Mouse (Mus musculus) retina, embryonic 14.5 days (tissue): ENCODE results near the gene Foxp1.

Source experiments
- DNase-seq: peaks from one replicate; pipeline ENCODE4 v3.0.0-alpha.2; 2015; ENCODE audit warnings: low spot score

The Foxp1 gene

GRCm38 (mm10) chr6:99131815-99132214 is 390.7 kb downstream of the Foxp1 start:
- DNase-seq, result no peak

GRCm38 (mm10) chr6:99130758-99131410 is 391.6 kb downstream of the Foxp1 start:
- peak; percentile 58 for DNase-seq

- no peak for DNase-seq
Observed at GRCm38 (mm10) chr6:99126717-99127116, 395.8 kb downstream of the Foxp1 start.

DNA sequence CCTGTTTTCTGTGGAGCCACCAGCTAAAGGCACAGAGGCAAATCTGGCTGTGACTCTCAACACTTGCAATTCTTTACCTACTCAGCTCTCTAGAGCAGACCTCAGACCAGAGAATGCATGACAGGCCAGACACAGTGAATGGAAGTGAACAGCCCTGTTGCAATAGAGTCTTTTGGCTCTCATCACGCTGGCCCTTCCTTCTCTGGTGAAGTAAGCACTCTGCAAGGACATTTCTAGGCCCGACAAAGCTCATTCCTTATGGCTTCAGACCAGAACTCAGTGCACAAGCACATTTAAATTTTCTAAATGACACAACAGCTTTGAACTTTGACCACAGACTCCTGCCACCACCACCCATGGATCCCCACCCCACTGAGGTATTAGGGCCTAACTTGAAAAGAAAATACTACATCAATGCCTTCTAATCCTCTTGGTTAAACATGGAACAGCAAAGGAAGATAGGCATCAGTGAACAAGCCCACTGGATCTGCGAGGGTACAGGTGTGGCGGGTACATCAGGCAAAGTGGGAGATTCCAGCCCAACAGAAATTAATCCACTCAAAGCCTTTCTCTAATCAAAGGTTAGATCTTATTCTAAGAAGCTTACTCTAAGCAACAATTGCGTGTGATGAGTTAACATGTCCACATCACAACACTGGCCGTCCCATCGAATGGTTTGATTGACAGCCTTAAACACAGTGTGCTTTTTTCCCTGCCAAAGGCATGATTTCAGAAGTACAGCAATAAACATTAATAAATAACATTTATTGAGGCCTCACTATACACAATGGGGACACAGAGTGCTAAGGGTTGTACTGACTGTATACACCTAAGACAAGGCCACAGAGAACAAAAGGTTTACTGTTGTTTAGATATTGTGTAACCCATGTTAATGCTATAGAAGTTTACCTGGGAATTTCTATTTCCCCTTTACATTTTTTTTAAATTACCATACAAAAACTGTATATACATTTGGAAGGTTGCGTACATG is 401.4 kb downstream of the Foxp1 start:
- DNase-seq, result no peak

DNA sequence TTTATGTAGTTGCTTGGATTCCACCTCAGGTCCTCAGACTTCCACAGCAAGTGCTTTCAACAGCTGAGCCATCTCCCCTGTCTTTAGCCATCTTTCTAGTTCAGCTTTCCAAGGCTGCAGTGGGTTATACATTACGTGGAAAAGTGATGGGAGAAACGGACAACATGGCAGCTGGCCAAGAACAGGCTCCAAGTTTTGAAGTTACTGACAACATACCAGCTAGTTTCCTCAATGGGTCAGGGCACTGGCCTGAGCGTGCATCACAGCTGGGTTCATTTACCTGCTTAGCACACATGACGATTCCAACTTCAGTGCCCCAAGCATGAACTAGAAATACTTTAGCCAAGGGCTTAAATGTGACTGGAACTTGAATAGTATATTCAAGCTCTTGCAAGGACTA is 404.0 kb downstream of the Foxp1 start:
- no peak for DNase-seq

GRCm38 (mm10) chr6:99117411-99117810 is 405.1 kb downstream of the Foxp1 start:
- DNase-seq, result no peak

GRCm38 (mm10) chr6:99111856-99112255 is 410.7 kb downstream of the Foxp1 start:
- DNase-seq, result no peak

- DNase-seq, result no peak
Observed at GRCm38 (mm10) chr6:99108417-99108816, 414.1 kb downstream of the Foxp1 start.

- no peak for DNase-seq
Observed at GRCm38 (mm10) chr6:99107674-99108073, 414.8 kb downstream of the Foxp1 start.

- DNase-seq, result no peak
Observed at GRCm38 (mm10) chr6:99107081-99107482, 415.4 kb downstream of the Foxp1 start.

- no peak for DNase-seq
Observed at GRCm38 (mm10) chr6:99105979-99106378, 416.5 kb downstream of the Foxp1 start.

DNA sequence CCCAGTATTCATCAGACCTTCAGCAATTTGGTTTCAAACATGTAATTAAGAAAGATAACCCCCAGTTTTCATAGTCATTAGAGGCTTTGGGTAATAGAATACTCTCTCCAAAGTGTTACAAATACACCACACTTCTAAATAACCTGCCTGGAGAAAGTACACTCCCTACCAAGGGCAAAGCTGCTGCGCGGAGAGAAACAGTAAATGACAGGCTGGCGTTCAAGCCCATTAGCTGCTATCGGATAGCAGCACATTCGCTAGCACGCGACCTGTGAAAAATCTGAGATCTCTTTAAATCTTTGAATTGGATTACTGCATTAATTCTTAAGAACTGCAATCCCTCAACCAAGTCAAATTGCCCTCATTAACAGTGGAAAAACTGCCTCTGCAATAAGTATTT is 418.1 kb downstream of the Foxp1 start:
- DNase-seq, result peak; percentile 39

GRCm38 (mm10) chr6:99103911-99104310 is 418.6 kb downstream of the Foxp1 start:
- DNase-seq, result peak; percentile 71

GRCm38 (mm10) chr6:99101489-99101908 is 421.0 kb downstream of the Foxp1 start:
- peak; percentile 51 for DNase-seq

- DNase-seq, result peak; percentile 27
Observed at GRCm38 (mm10) chr6:99100331-99100730, 422.2 kb downstream of the Foxp1 start.

DNA sequence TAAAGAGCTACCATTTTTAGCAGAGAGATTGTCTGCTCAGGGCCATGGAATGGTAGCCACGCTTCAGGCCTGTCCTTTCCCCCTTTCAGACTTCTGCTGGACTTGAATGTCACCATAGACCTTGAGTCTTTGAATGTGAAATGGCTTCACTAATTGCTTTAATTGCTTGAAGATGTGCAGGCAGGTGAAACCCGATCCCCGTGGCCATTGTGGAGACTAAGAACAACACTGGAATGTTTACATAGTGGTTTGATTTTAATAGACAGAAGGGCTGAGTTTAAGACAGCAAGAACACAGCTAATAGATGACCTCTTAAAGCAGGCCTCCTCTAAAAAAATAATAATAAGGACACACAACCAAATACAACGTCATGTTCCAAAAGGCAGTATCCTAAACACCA is 422.7 kb downstream of the Foxp1 start:
- DNase-seq, result peak; percentile 83

GRCm38 (mm10) chr6:99097191-99097590 is 425.3 kb downstream of the Foxp1 start:
- DNase-seq, result peak; percentile 13

- no peak for DNase-seq
Observed at GRCm38 (mm10) chr6:99096776-99097166, 425.8 kb downstream of the Foxp1 start.

GRCm38 (mm10) chr6:99096105-99096775 is 426.3 kb downstream of the Foxp1 start:
- DNase-seq, result peak; percentile 26

GRCm38 (mm10) chr6:99095185-99096104 is 427.1 kb downstream of the Foxp1 start:
- peak; percentile 21 for DNase-seq

DNA sequence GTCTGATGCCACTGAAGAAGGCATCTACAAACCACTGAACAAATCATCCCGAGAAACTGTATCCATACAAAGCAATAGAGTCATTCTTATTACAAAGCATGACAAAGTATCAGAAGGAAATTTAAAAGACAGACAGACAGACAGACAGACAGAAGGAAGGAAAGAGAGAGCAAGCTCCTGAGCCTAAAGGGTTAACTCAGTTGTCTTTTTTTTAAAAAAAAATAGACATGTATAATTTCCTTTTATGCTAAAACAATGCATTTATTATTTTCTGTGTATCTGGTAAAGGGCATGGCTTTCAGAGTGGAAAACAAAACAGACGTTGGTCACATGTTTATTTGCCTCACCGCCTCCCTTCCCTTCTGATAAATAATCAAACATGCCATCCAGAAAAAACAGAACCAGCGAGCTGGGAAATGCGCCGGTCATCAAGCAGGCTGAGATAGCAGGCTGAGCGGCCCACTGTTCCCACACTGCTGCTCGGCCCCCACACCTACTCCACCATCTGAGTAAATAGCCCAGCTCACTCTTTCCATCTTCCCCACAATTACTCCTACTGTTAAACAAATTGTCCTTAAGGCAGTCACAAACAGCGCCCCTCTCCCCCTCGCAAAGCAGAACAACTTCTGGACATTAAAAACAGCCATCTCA is 428.1 kb downstream of the Foxp1 start:
- DNase-seq, result peak; percentile 55
